30 mouse cellular contexts compared by ENCODE assay signal in genomic region chr9:113021866-113022645, GRCm38 (mm10).
DNase-seq lines count a peak whose midpoint lies in the region; ATAC-seq and TF ChIP-seq lines count a peak whose summit lies in the region.
"Had no signal": no experiment of that assay in that cellular context is flagged by ENCODE, and none has a peak within 500 bp of the region (broad histone marks: within the 10 kb centered on the region; RNA-seq: fewer than 3 reads in every experiment).

No protein-coding gene starts in this region.

- no peaks in the 10 kb centered on the region for H3K4me1 ChIP-seq in hindbrain, embryonic 15.5 days (replicated peaks)
- H3K4me1 ChIP-seq in hindbrain, embryonic 12.5 days: no peaks in the 10 kb centered on the region
- H3K4me1 ChIP-seq in midbrain, postnatal 0 days (ENCODE audit: insufficient read depth, low read length): no peaks in the 10 kb centered on the region
- H3K4me1 ChIP-seq in midbrain, embryonic 13.5 days (replicated peaks): no peaks in the 10 kb centered on the region
- H3K4me1 ChIP-seq in forebrain, embryonic 15.5 days: no peaks in the 10 kb centered on the region; the same call in 1 of the 2 replicates
- H3K4me1 ChIP-seq in heart, adult 2 months (ENCODE audit: control insufficient read depth, insufficient read depth, low read length): no peaks in the 10 kb centered on the region
- H3K4me1 ChIP-seq: embryonic facial prominence, embryonic 13.5 days; forebrain, embryonic 13.5 days; heart, embryonic 12.5 days; intestine, embryonic 15.5 days; limb, embryonic 10.5 days; liver, embryonic 15.5 days; lung, embryonic 15.5 days; megakaryocyte, embryonic 14.5 days; midbrain, embryonic 15.5 days had no signal

- TF ChIP-seq CTCF in midbrain, postnatal 0 days (IDR thresholded peaks at IDR 0.05): no peak
- no peak for TF ChIP-seq CTCF in heart, adult 2 months (IDR thresholded peaks at IDR 0.05)

- peak; percentile 24 for DNase-seq in midbrain, postnatal 0 days (ENCODE audit: low spot score)
- DNase-seq in cerebellum, adult 9-10 months: peak; percentile 83
- DNase-seq in kidney, postnatal 14 days: no peak
- no peak for DNase-seq in heart, adult 2 months
- DNase-seq: adrenal gland, postnatal 36 days; gastrocnemius, postnatal 10 days; heart, postnatal 10 days; kidney, adult 8-10 months; kidney, postnatal 25 days; liver; lung, postnatal 36 days; right cerebral cortex, adult 18-20 months; thymus, adult 18-20 months; thymus, postnatal 36 days had no signal

- 61% methylated on average over 6 of the region's 6 CpGs for WGBS in hindbrain, embryonic 15.5 days
- 81% methylated on average over 6 of the region's 6 CpGs for WGBS in hindbrain, embryonic 12.5 days
- WGBS in midbrain, postnatal 0 days: 63% methylated on average over 6 of the region's 6 CpGs
- 78% methylated on average over 6 of the region's 6 CpGs for WGBS in midbrain, embryonic 13.5 days
- 73% methylated on average over 6 of the region's 6 CpGs for WGBS in forebrain, embryonic 15.5 days
- WGBS in heart, adult 2 months: 63% methylated on average over 6 of the region's 6 CpGs

- H3K9me3 ChIP-seq in hindbrain, embryonic 15.5 days: no peaks in the 10 kb centered on the region
- no peaks in the 10 kb centered on the region for H3K9me3 ChIP-seq in hindbrain, embryonic 12.5 days (replicated peaks)
- H3K9me3 ChIP-seq in midbrain, postnatal 0 days (ENCODE audit: low read length): no peaks in the 10 kb centered on the region
- H3K9me3 ChIP-seq in midbrain, embryonic 13.5 days: no peaks in the 10 kb centered on the region
- H3K9me3 ChIP-seq in forebrain, embryonic 15.5 days: no peaks in the 10 kb centered on the region
- H3K9me3 ChIP-seq: embryonic facial prominence, embryonic 13.5 days; forebrain, embryonic 13.5 days; heart, embryonic 12.5 days; hindbrain, embryonic 13.5 days; intestine, embryonic 15.5 days; limb, embryonic 10.5 days; liver, embryonic 15.5 days; lung, embryonic 15.5 days; midbrain, embryonic 15.5 days had no signal

- H3K27ac ChIP-seq in hindbrain, embryonic 15.5 days (replicated peaks): no peak overlapping the region
- no peak overlapping the region for H3K27ac ChIP-seq in hindbrain, embryonic 12.5 days
- no peak overlapping the region for H3K27ac ChIP-seq in midbrain, postnatal 0 days (ENCODE audit: low read depth, low read length)
- H3K27ac ChIP-seq in midbrain, embryonic 13.5 days: no peak overlapping the region
- H3K27ac ChIP-seq in forebrain, embryonic 15.5 days (replicated peaks): no peak overlapping the region
- H3K27ac ChIP-seq in heart, adult 2 months: no peak overlapping the region
- H3K27ac ChIP-seq: embryonic facial prominence, embryonic 13.5 days; forebrain, embryonic 13.5 days; hindbrain, embryonic 13.5 days; intestine, embryonic 15.5 days; limb, embryonic 10.5 days; liver, embryonic 15.5 days; lung, embryonic 15.5 days; midbrain, embryonic 15.5 days had no signal

- H3K79me2 ChIP-seq in heart, adult 2 months (replicated peaks; ENCODE audit: control insufficient read depth, insufficient read depth, low read length): no peaks in the 10 kb centered on the region

- H3K36me3 ChIP-seq in hindbrain, embryonic 15.5 days: no peaks in the 10 kb centered on the region
- no peaks in the 10 kb centered on the region for H3K36me3 ChIP-seq in hindbrain, embryonic 12.5 days
- no peaks in the 10 kb centered on the region for H3K36me3 ChIP-seq in midbrain, postnatal 0 days (ENCODE audit: insufficient read depth, low read length)
- no peaks in the 10 kb centered on the region for H3K36me3 ChIP-seq in midbrain, embryonic 13.5 days
- H3K36me3 ChIP-seq in forebrain, embryonic 15.5 days: no peaks in the 10 kb centered on the region
- no peaks in the 10 kb centered on the region for H3K36me3 ChIP-seq in heart, adult 2 months (ENCODE audit: control insufficient read depth, insufficient read depth, low read length)
- H3K36me3 ChIP-seq: embryonic facial prominence, embryonic 13.5 days; heart, embryonic 12.5 days; hindbrain, embryonic 13.5 days; intestine, embryonic 15.5 days; limb, embryonic 10.5 days; liver, embryonic 15.5 days; lung, embryonic 15.5 days; midbrain, embryonic 15.5 days had no signal

- H3K27me3 ChIP-seq in hindbrain, embryonic 15.5 days: no peaks in the 10 kb centered on the region
- H3K27me3 ChIP-seq in hindbrain, embryonic 12.5 days: no peaks in the 10 kb centered on the region
- no peaks in the 10 kb centered on the region for H3K27me3 ChIP-seq in midbrain, postnatal 0 days (ENCODE audit: insufficient read depth, low read length)
- no peaks in the 10 kb centered on the region for H3K27me3 ChIP-seq in midbrain, embryonic 13.5 days
- H3K27me3 ChIP-seq in forebrain, embryonic 15.5 days: no peaks in the 10 kb centered on the region
- H3K27me3 ChIP-seq in heart, adult 2 months (ENCODE audit: control insufficient read depth, insufficient read depth, low read length): no peaks in the 10 kb centered on the region
- H3K27me3 ChIP-seq: embryonic facial prominence, embryonic 13.5 days; forebrain, embryonic 13.5 days; heart, embryonic 12.5 days; hindbrain, embryonic 13.5 days; intestine, embryonic 15.5 days; liver, embryonic 15.5 days; lung, embryonic 15.5 days; megakaryocyte, embryonic 14.5 days; midbrain, embryonic 15.5 days had no signal

- no peak overlapping the region for H3K4me2 ChIP-seq in hindbrain, embryonic 15.5 days
- H3K4me2 ChIP-seq in hindbrain, embryonic 12.5 days (replicated peaks): no peak overlapping the region
- H3K4me2 ChIP-seq in midbrain, postnatal 0 days (ENCODE audit: low read depth, low read length, poor library complexity, severe bottlenecking): no peak overlapping the region
- no peak overlapping the region for H3K4me2 ChIP-seq in midbrain, embryonic 13.5 days (replicated peaks)
- H3K4me2 ChIP-seq in forebrain, embryonic 15.5 days (replicated peaks): no peak overlapping the region
- H3K4me2 ChIP-seq: embryonic facial prominence, embryonic 13.5 days; forebrain, embryonic 13.5 days; heart, embryonic 12.5 days; hindbrain, embryonic 13.5 days; intestine, embryonic 15.5 days; liver, embryonic 15.5 days; lung, embryonic 15.5 days; midbrain, embryonic 15.5 days had no signal

- TF ChIP-seq POLR2A in heart, adult 2 months (IDR thresholded peaks at IDR 0.05; ENCODE audit: insufficient read depth, low read depth, low read length): no peak

- intact Hi-C loops in heart, adult 2 months (cut with DNase I): no loop called here

- ATAC-seq in hindbrain, embryonic 15.5 days (ENCODE audit: low FRiP score, low read depth): peak; percentile 19; the same call in 1 of the 2 replicates
- no peak for ATAC-seq in hindbrain, embryonic 12.5 days (ENCODE audit: low FRiP score)
- no peak for ATAC-seq in midbrain, postnatal 0 days (ENCODE audit: low FRiP score)
- ATAC-seq in midbrain, embryonic 13.5 days: no peak
- ATAC-seq in forebrain, embryonic 15.5 days (replicated peaks): no peak
- ATAC-seq: CD4-positive, CD25-positive, alpha-beta regulatory T cell, adult 4 months; forebrain, embryonic 13.5 days; intestine, embryonic 15.5 days; midbrain, embryonic 15.5 days had no signal

- no peak overlapping the region for H3K4me3 ChIP-seq in hindbrain, embryonic 15.5 days
- no peak overlapping the region for H3K4me3 ChIP-seq in hindbrain, embryonic 12.5 days
- H3K4me3 ChIP-seq in midbrain, postnatal 0 days (ENCODE audit: low read depth, low read length): no peak overlapping the region
- no peak overlapping the region for H3K4me3 ChIP-seq in midbrain, embryonic 13.5 days (replicated peaks)
- no peak overlapping the region for H3K4me3 ChIP-seq in forebrain, embryonic 15.5 days
- H3K4me3 ChIP-seq in heart, adult 2 months: no peak overlapping the region
- H3K4me3 ChIP-seq: embryonic facial prominence, embryonic 13.5 days; erythroblast, embryonic 14.5 days; forebrain, embryonic 13.5 days; heart, embryonic 12.5 days; hindbrain, embryonic 13.5 days; intestine, embryonic 15.5 days; limb, embryonic 10.5 days; liver, embryonic 15.5 days; lung, embryonic 15.5 days; megakaryocyte, embryonic 14.5 days; midbrain, embryonic 15.5 days had no signal

- no peak for TF ChIP-seq EP300 in heart, adult 2 months (IDR thresholded peaks at IDR 0.05; ENCODE audit: insufficient read depth, low read depth, low read length)

- H3K9ac ChIP-seq in hindbrain, embryonic 15.5 days: no peak overlapping the region
- H3K9ac ChIP-seq in hindbrain, embryonic 12.5 days: no peak overlapping the region
- no peak overlapping the region for H3K9ac ChIP-seq in midbrain, postnatal 0 days (replicated peaks; ENCODE audit: low read length, poor library complexity, severe bottlenecking)
- no peak overlapping the region for H3K9ac ChIP-seq in midbrain, embryonic 13.5 days (replicated peaks)
- no peak overlapping the region for H3K9ac ChIP-seq in forebrain, embryonic 15.5 days (replicated peaks)
- H3K9ac ChIP-seq in heart, adult 2 months (ENCODE audit: low read depth, low read length): no peak overlapping the region
- H3K9ac ChIP-seq: embryonic facial prominence, embryonic 13.5 days; forebrain, embryonic 13.5 days; heart, embryonic 12.5 days; hindbrain, embryonic 13.5 days; intestine, embryonic 15.5 days; liver, embryonic 15.5 days; lung, embryonic 15.5 days; midbrain, embryonic 15.5 days had no signal

Comparison
In these comparisons a context has a peak if more than half of its experiments do, and no peak if none do; other contexts are left out.
1. DNase-seq: peak in midbrain, postnatal 0 days (single experiment) and cerebellum, adult 9-10 months (single experiment); none in kidney, postnatal 14 days (single experiment) and heart, adult 2 months (0 of 2).